Mouse (Mus musculus) left cerebral cortex, adult 18-20 months (tissue): Measurements from ENCODE around the gene Ifi204. TPM values are rescaled to one million over a fixed set of nuclear protein-coding genes. Genes with fewer than 3 reads are reported as not detected.
"Not testable (repeated sequence)": the region's sequence is repeated elsewhere in the genome, so short reads cannot be mapped to it uniquely, and the experiment has no call there.

ENCODE experiments used
- DNase-seq, 2 experiments: peaks; one replicate each; pipeline ENCODE4 v3.0.0; 2021 to 2022; ENCODE audit warnings: low spot score in 2 of 2, mixed read lengths in 1 of 2
- long read RNA-seq, 2 experiments: library from polyadenylated mRNA; stranded (forward); transcript quantifications; one replicate each; pipeline ENCODE4 v2.0.0; 2021
- total RNA-seq, 2 experiments: library from RNA; stranded (reverse); gene quantifications; 2 replicates each; pipeline ENCODE4 v1.2.3; 2021

Gene Ifi204
- total RNA-seq, result under 1 TPM in 1 of 2 experiments, not detected in 1; 0.14 TPM
- long read RNA-seq, experiment 1, result 0 reads
- long read RNA-seq, experiment 2, result 0 reads

DNA sequence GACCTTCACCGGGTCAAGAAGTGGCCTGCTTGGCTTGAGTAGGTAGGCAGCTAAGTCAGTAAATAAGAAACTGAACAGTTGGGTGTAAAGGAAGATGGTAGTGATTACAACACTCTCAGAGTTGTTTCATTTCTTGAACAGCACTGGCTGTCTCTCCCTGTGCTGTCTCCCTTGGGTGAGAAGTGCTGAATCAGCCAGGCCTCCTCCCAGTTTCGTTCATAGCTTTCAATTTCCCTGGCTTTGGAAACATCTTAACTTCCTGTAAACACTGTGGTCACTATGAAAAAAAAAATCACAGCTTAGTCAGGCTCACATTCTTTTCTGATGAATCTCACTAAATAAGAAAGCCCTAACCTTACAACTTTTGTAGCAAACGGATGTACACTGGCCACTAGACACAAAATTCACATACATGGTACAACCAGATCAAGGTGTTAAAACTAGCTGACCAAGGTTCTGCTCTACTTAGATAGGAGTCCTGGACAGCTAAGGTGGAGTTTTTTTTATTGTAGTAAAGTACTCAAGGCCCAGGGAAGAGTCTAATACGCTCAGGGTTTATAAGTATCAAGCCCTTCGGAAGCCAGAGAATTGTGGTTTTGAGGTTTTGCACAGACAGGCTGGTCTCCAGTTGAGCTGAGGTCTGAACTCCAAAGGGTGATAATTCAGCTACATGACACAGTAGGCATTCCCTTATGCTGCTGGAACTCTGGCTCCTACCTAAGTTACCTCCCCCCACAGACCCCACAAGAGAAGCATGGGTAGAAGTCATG is at the start of gene Ifi204:
Gene Ifi204 (minus strand): TSS at position 96 of the 770 bp plus-strand sequence.
- not testable (repeated sequence) for DNase-seq

DNA sequence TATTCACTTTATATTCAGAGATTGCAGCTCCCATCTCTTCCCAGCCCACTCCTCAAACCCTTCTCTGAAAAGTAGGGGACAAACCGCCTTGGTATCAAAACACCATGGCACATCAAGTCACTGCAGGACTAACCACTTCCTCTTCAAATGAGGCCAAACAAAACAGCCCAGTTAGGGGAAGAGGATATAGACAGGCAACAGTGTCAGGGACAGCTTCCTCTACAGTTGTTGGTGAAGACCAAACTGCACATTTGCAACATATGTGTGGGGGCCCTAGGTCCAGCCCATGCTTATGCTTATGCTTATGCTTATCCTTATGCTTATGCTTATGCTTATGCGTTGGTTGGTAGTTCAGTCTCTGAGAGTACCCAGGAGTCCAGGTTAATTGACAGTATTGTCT is 42.6 kb upstream of the Ifi204 start:
- DNase-seq, result not testable (repeated sequence)

DNA sequence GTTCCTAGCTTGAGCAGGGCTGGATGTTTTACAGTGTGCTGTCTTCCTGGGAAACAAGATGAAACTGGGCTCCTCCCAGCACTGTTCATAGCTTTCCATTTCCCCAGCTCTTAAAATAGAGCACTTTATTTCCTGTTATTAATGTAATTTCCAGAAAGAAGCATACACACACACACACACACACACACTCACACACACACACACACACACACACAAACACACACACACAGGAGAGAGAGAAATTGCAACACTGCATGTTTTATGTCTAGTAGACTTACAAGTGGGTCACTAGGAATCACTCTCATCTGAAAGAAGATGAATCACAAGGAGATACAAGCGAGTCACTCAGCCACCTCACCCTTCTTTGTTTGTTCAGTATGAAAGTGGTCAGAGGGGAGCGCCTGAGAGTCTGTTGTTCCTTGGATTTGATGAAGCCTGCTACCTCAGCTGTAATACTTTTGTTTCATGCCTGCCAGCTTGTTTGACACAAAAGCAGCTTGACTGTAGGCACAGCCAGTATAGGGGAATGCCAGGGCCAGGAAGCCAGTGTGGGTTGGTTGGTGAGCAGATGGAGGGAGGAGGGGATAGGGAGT is 36.0 kb upstream of the Ifi204 start:
- not testable (repeated sequence) for DNase-seq

DNA sequence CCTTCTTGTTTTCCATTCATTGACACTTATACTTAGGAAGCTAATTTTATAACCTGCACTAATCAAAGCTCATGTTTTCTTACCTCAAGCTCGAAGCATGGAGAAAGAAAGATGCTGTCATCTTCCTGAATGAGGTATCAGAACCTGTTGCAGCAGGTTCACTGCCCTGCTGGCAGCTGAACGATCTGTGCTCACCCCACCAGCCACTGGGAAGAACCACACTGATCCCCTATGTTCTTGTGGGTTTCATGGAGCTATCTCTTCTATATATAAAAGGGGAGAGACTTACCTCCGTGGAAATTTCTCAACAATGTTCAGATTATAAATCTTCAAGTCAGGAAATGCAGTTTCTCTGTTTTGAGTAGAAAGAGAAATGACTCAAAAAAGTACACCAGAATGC is 35.5 kb upstream of the Ifi204 start:
- not testable (repeated sequence) for DNase-seq

DNA sequence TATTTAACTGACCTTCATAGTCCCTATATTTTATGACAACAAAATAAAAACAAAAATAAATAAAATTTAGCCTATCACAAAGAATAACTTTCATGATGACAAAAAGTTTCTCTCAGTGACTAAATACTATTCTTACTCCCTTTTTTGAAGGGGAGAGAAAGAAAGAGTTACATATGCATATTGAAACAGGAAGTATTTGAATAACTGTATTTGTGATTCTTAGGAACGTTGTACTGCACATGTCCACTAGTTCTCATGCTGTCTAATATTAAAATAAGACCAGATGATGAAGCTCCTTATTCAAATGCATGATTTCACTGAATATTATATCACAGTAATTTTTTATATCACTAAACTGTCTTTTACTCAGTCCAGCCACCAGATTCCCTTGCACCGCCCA is 35.0 kb upstream of the Ifi204 start:
- DNase-seq, result not testable (repeated sequence)

DNA sequence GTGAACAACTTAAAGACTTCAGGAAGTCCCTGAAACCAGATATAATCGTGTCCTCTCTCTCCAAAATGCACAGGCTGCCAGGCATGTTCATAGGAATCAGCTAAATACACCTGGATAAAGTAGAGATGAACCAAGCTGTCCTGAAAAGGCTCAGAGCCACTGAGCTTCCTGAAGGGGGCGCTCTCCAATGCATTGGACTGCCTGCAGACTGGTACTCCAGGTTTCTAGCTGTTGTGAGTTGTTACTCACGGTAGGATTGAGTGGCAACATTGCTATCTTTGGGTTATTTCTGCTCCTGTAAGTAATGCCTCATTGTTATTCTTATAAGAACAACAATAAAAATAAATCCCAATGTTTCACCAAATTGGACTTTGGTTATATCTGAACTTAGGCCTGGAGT is 6.7 kb upstream of the Ifi204 start:
- not testable (repeated sequence) for DNase-seq

DNA sequence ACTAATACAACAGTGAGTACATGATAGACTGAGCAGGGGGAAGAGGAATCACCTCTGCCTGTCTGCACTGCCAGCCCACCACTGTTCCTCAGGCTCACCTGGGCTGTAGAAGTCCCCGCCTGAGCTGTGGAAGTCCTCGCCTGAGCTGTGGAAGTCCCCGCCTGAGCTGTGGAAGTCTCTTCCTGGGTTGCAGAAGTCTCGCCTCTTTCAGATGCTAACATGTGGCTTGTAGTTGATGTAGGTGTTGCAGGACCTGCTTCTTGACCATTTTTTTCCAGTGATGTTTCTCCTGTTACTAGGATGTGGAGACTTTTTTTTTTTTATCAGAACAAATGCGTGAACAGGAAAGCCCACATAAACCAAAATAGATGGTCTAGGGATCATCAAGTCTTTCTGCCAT is 6.7 kb downstream of the Ifi204 start:
- DNase-seq, result not testable (repeated sequence)

DNA sequence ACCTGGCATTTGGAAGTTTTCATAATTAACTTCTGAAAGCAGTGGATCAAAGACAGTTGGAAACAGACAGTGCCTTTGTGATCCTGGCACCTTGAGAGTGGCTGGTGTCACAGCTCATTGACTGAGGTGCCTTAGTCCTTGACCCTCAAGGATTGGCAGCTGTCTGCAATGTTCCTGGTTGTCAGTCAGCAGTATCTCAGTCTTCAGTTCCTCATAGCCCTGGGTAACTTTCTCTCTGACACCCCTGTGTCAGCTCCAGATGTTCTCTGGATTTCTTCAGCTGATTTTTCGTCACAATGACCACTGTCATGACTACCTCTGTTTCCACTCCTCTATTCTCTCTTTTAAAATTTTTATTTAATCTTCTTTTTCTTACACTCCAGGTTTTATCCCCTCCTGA is 24.5 kb downstream of the Ifi204 start:
- no peak for DNase-seq

DNA sequence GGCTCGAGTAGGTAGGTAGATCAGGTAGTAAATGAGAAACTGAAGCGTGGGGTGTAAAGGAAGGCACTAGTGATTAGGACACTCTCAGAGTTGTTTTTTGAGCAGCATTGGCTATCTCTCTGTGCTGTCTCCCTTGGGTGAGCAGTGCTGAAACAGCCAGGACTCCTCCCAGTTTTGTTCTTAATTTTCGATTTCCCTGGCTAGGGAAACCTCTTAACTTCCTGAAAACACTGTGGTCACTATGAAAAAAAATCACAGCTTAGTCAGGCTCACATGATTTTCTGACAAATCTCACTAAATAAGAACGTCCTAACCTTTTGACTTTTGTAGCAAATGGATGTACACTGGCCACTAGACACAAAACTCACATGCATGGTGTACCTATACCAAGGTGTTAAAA is 25.1 kb downstream of the Ifi204 start, which contains the start of gene Ifi207:
Gene Ifi207 (minus strand): TSS at position 92 of the 400 bp plus-strand sequence.
- no peak for DNase-seq

DNA sequence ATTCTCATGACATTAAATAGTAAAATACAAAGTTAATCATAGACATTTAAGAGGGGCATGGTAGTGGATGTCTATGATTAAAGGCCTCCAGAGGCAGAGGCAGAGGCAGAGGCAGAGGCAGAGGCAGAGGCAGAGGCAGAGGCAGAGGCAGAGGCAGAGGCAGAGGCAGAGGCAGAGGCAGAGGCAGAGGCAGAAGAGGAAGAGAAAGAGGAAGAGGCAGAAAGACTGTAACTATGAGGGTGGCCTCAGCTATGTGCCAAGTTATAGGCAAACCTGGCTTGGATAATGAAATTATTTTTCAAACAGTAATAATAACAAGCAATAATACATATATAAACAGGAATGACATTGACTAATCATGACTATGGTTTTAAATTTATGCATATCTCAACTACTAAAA is 26.2 kb downstream of the Ifi204 start:
- no peak for DNase-seq

DNA sequence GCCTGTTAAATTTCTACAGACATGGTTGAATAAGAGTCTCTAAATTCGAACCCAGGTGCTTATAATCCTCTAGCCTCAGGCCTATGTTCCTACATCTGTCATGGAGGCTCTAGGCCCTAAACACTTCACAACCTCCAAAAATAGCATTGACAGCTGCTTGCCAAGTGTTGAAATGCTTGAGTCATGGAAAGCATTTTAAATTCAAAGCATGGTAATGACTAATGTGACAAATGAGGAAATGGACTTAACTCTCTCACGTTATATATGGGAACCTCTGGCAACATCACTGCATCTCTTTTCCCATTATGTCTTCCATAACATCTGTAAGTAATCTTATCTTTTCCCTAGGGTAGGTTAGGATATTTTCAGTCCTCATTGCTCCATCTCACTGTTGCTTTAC is 29.8 kb downstream of the Ifi204 start:
- no peak for DNase-seq

DNA sequence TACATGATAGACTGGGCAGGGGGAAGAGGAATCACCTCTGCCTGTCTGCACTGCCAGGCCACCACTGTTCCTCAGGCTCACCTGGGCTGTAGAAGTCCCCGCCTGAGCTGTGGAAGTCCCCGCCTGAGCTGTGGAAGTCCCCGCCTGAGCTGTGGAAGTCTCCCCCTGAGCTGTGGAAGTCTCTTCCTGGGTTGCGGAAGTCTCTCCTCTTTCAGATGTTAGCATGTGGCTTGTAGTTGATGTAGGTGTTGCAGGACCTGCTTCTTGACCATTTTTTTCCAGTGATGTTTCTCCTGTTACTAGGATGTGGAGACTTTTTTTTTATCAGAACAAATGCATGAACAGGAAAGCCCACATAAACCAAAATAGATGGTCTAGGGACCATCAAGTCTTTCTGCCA is 31.7 kb downstream of the Ifi204 start:
- DNase-seq, result not testable (repeated sequence)

DNA sequence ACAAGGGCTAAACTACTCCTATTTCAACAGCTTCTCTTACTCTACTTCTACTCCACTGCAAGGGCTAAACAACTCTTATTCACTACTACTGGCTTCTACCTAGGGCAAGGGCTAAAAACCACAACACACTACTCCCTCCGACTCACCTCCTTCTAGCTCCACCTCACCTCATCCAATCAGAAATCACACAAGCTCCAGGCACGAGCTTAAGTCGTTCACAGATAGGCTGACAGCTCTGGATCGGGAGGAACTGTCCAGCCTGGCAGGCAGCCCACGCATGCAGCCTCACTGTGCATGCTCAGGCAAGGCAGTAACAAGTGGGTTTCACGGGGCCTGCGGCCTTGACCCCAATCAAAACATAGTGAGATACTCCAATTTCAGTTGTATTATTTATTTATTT is 33.5 kb downstream of the Ifi204 start:
- DNase-seq, result no peak

Other genes with a start within 250 kb of the Ifi204 start
- gene Ifi214, start 231.0 kb downstream of the Ifi204 start, total RNA-seq, result not detected
- gene Ifi213, start 167.7 kb downstream of the Ifi204 start, total RNA-seq, result not detected
- gene Ifi209, start 136.0 kb downstream of the Ifi204 start, total RNA-seq, result not detected
- gene Ifi208, start 93.3 kb downstream of the Ifi204 start, total RNA-seq, result not detected
- gene Ifi207, start 25.2 kb downstream of the Ifi204 start, total RNA-seq, result under 1 TPM; 0.19 to 0.21 TPM
- gene Ifi211, start 146.1 kb upstream of the Ifi204 start, total RNA-seq, result not detected
- 1 to 10 TPM in 1 of 2 experiments, under 1 TPM in 1; 0.86 to 1.6 TPM for gene Mndal, start 175.5 kb upstream of the Ifi204 start, total RNA-seq
- under 1 TPM; 0.53 to 0.59 TPM for gene Ifi203, start 175.7 kb upstream of the Ifi204 start, total RNA-seq
- gene Ifi202b, start 215.8 kb upstream of the Ifi204 start, total RNA-seq, result not detected